Mouse (Mus musculus): ENCODE measurements around the gene Filip1l. TPM values are rescaled to one million over a fixed set of nuclear protein-coding genes. Genes with fewer than 3 reads are reported as not detected.
"Not testable (repeated sequence)": the region's sequence is repeated elsewhere in the genome, so short reads cannot be mapped to it uniquely, and the experiment has no call there.

Gene Filip1l
- polyA plus RNA-seq, 1 experiment from 2014 or later: 12.7 TPM

DNA sequence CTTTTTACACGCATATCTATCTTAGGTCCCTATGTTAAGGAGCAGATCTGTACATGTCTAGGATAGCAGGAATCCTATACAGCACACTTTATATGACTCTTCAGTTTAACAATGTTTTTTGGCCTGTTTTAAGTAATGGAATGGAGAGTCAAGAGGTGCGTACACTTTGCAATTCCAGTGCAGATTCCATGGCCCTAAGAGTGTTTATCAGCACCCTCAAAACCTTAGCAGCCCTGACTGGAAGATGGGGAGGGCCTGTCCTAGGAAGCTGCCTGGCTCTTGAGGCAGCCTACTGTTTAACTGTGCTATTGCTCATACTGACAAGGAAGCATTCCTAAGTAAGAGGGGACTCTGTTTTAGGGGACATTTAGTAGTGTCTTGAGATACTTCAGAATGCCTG, 31.4 kb downstream of the Filip1l start:
- 90% methylated on average over 2 of the region's 2 CpGs for WGBS
- Histone ChIP-seq H3K4me3 (no peak overlapping the region), H3K4me1 (no peaks in the 10 kb centered on the region; the same call in 1 of the 2 replicates), H3K27me3 (replicated peaks; ENCODE audit: low read depth, poor library complexity, severe bottlenecking) (no peaks in the 10 kb centered on the region), H3K36me3 (replicated peaks) (no peaks in the 10 kb centered on the region), H3K27ac (replicated peaks) (no peak overlapping the region), H3K9me3 (peaks cover 3% of the 10 kb centered on the region; the same call in 1 of the 2 replicates)
- DNase-seq (ENCODE audit: low spot score): no peak

DNA sequence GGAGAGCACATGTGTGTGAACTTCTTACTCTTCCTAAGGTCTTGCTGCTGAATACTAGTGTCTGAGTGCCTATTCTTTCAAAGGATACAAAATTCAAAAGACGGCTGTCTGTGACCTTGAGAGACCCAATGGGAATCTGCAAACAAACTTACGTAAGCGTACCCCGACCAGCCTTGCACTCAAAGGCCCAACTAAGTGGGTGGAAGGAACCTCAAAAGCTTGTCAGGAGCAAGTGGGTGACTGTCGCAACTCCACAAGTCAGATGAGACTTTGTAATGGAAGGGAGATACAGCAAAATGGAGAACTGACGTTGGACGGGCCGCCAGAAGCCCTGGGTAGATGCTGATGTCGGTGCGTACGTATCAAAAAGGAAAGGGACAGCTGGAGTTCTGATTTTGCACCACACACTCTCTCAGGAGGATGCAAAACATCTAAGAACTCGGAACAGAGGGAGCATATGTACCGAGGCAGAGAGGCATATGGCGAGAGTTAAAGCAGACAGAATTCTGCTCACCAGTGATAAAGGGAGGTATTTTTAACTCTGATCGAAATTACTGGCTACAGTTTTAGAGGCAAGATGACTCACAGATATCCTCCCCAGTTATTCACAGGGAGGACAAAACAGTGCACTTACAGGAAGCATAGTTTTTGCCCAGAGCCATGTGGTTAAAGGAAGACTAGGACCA, 36.8 kb downstream of the Filip1l start:
- WGBS: 93% methylated on average over 15 of the region's 15 CpGs
- no peaks in the 10 kb centered on the region for H3K36me3 ChIP-seq (replicated peaks)
- H3K4me1 ChIP-seq: no peaks in the 10 kb centered on the region
- no peaks in the 10 kb centered on the region for H3K9me3 ChIP-seq
- no peak overlapping the region for H3K27ac ChIP-seq (replicated peaks)
- H3K4me3 ChIP-seq: no peak overlapping the region
- DNase-seq (ENCODE audit: low spot score): no peak
- H3K27me3 ChIP-seq (replicated peaks; ENCODE audit: low read depth, poor library complexity, severe bottlenecking): no peaks in the 10 kb centered on the region

DNA sequence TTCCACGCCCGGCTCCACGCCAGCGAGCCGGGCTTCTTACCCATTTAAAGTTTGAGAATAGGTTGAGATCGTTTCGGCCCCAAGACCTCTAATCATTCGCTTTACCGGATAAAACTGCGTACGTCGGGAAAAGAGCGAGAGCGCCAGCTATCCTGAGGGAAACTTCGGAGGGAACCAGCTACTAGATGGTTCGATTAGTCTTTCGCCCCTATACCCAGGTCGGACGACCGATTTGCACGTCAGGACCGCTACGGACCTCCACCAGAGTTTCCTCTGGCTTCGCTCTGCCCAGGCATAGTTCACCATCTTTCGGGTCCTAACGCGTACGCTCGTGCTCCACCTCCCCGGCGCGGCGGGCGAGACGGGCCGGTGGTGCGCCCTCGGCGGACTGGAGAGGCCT, 38.3 kb downstream of the Filip1l start:
- H3K27me3 ChIP-seq (replicated peaks; ENCODE audit: low read depth, poor library complexity, severe bottlenecking); H3K36me3 ChIP-seq (replicated peaks); H3K4me3 ChIP-seq; H3K27ac ChIP-seq (replicated peaks); H3K4me1 ChIP-seq; H3K9me3 ChIP-seq; DNase-seq (ENCODE audit: low spot score): not testable (repeated sequence)
- 34% methylated on average over 29 of the region's 39 CpGs for WGBS

DNA sequence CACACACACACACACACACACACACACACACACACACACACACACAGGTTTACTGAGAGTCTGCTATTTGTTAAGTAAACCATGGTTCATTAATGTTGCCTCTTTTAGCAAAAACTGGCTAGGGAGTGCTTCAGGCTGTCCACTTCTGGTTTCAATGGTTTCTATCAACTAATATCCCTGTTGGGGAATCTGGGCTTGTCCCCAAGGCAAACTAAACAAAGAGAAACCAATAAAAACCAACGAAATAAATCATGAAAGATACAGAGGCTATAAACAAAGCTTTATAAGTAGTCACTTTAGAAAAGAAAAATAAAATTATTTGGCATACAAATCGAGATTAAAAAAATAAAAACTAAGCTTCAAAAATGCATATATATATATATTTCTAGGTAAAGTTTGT, 39.6 kb downstream of the Filip1l start:
- H3K27ac ChIP-seq (replicated peaks): no peak overlapping the region
- H3K9me3 ChIP-seq: no peaks in the 10 kb centered on the region
- H3K27me3 ChIP-seq (replicated peaks; ENCODE audit: low read depth, poor library complexity, severe bottlenecking): no peaks in the 10 kb centered on the region
- no peak for DNase-seq (ENCODE audit: low spot score)
- no peak overlapping the region for H3K4me3 ChIP-seq
- H3K36me3 ChIP-seq (replicated peaks): no peaks in the 10 kb centered on the region
- peaks cover 12% of the 10 kb centered on the region for H3K4me1 ChIP-seq
- 80% methylated on average over 2 of the region's 2 CpGs for WGBS

DNA sequence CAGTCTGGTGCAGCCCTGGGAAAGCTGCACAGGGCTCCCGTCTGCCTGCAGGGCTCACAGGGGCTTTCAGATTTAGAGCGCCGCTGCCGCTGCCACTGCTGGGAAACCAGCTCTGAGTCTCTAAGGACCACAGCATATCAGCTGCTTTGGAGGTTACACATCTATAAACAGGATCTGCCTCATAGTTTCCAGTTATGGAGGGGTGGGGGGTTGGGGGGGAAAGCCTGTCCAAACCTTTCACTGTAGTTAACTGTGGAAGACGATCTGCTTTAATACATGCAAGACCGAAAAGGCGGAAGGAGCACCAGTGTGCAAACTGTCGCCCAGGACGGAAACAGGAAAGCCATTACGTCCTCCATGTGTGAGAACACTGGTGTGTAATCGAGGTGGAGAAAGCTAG, 40.3 kb downstream of the Filip1l start:
- DNase-seq (ENCODE audit: low spot score): peak; percentile 33
- 78% methylated on average over 11 of the region's 11 CpGs for WGBS
- Histone ChIP-seq H3K27me3 (replicated peaks; ENCODE audit: low read depth, poor library complexity, severe bottlenecking) (no peaks in the 10 kb centered on the region), H3K4me1 (peaks cover 19% of the 10 kb centered on the region), H3K36me3 (replicated peaks) (no peaks in the 10 kb centered on the region), H3K9me3 (no peaks in the 10 kb centered on the region), H3K27ac (replicated peaks) (no peak overlapping the region), H3K4me3 (no peak overlapping the region)

DNA sequence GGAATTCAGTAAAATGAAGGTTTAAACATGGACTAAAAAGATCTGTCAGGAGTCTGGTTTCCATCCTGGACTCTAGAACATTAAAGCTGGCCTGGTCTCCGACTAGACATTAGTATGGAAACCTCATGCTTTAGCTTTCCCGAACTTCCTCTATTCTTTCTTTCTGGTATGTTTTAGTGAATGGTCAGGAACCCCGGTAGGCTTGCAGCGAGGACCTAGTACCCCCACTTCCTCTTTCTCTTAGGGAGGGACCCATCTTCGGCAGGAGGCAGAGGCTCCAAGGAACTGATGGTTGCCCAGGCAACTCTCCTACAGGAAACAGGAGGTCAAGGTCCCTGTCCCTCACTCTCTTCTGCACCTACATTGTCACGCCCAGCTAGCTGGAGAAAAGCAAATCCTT, 43.4 kb downstream of the Filip1l start:
- 69% methylated on average over 6 of the region's 6 CpGs for WGBS
- no peak overlapping the region for H3K4me3 ChIP-seq
- no peaks in the 10 kb centered on the region for H3K27me3 ChIP-seq (replicated peaks; ENCODE audit: low read depth, poor library complexity, severe bottlenecking)
- no peaks in the 10 kb centered on the region for H3K36me3 ChIP-seq (replicated peaks)
- no peak overlapping the region for H3K27ac ChIP-seq (replicated peaks)
- no peaks in the 10 kb centered on the region for H3K9me3 ChIP-seq
- peaks cover 23% of the 10 kb centered on the region for H3K4me1 ChIP-seq
- DNase-seq (ENCODE audit: low spot score): no peak

DNA sequence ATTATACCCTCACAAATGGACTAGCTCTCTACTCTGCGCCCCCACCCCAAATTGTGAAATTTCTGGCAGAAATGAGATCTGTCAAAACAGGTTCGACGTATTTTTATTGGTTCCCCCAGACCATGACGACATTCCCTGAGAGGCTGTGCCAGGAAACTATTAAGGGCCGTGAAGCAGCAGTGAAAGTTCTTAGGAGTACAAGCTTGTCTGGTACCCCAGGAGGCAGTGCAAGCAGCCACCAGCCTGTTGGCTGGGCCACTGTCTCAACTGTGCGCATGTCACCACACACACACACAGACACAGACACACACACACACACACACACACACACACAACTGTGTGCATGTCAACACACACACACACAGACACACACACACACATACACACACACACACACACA, 45.0 kb downstream of the Filip1l start:
- H3K4me1 ChIP-seq: peaks cover 36% of the 10 kb centered on the region
- no peaks in the 10 kb centered on the region for H3K36me3 ChIP-seq (replicated peaks)
- no peaks in the 10 kb centered on the region for H3K9me3 ChIP-seq
- no peak overlapping the region for H3K27ac ChIP-seq (replicated peaks)
- WGBS: 76% methylated on average over 6 of the region's 6 CpGs
- no peak overlapping the region for H3K4me3 ChIP-seq
- no peaks in the 10 kb centered on the region for H3K27me3 ChIP-seq (replicated peaks; ENCODE audit: low read depth, poor library complexity, severe bottlenecking)
- DNase-seq (ENCODE audit: low spot score): no peak

DNA sequence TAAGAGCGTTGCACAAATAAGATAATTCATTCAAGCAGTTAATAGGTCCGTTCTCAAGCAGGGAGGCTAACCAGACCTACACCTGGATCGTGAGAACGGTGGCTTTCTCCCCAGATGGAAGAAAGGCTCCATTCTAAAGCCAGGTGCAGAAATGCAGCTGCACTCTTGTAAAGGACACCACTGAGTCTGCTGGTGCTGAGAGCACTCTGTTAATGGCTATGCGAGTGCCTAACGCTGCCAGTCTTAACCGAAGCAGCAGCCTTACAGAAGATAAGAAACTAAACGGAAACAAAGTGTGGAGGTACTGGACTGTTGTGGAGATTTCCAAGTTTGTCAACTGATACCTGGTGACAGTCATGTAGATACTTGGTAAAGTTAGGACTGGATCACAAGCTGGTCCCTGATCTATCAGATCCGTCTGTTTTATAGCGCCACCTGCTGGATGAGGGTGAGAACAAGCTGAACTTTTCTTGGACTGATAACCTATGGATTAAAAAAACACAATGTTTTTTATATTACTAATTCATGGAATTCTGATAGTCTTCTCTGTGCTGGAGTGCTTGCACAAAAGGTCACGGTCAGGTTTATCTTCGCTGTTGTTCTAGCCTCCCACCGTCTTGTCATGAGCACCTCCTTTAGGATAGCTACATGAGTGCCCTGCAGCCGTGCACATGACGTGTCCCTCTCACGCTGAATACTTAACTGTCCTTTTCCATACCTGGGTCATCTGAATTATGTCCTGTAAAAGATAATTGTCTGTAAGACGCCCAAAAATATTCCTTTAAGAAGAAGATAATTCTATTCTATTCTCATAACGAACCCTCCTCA, 45.7 kb downstream of the Filip1l start:
- H3K36me3 ChIP-seq (replicated peaks): no peaks in the 10 kb centered on the region
- peaks cover 41% of the 10 kb centered on the region for H3K4me1 ChIP-seq
- H3K27ac ChIP-seq (replicated peaks): no peak overlapping the region
- DNase-seq (ENCODE audit: low spot score): peak; percentile 71
- no peak overlapping the region for H3K4me3 ChIP-seq
- no peaks in the 10 kb centered on the region for H3K9me3 ChIP-seq
- no peaks in the 10 kb centered on the region for H3K27me3 ChIP-seq (replicated peaks; ENCODE audit: low read depth, poor library complexity, severe bottlenecking)
- WGBS: 60% methylated on average over 18 of the region's 18 CpGs

DNA sequence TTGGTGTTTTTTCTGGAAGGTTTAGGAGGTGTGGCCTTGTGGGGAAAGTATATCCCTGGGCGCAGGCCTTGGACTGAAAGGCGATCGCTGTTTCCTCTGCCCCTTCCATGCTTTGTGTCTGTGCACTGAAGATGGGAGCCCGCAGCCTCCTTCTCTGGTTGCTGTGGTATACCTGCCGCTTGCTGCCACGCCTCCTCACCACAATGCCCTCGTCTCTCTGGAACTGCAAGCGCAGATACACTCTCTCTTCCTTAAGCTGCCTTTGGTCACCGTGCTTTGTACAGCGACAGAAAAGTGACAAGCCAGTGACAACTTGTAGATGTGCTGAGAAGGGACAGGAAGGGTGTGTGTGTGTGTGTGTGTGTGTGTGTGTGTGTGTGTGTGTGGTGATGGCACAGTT, 46.7 kb downstream of the Filip1l start:
- H3K27ac ChIP-seq (replicated peaks): no peak overlapping the region

DNA sequence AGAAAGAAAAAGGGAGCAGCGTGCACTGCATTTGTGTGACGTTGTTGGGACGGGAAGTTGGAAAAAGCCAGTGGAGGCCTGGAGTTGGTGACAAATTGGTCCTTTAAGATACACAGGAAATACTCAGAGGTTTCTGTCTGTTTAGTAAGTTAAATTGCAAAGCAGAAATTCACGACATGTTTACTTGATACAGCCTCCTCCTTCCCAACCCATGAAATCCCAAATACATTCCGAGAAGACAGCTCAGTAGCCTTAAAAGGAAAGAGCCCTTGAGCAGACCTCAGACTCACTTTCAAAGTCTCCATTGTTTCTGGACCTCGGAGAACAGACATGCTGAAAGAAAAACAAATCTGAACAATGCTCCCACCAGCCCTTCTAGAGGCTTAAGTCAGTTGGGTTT, 48.8 kb downstream of the Filip1l start:
- no peak for DNase-seq (ENCODE audit: low spot score)
- H3K9me3 ChIP-seq: no peaks in the 10 kb centered on the region
- WGBS: 44% methylated on average over 6 of the region's 6 CpGs
- no peaks in the 10 kb centered on the region for H3K27me3 ChIP-seq (replicated peaks; ENCODE audit: low read depth, poor library complexity, severe bottlenecking)
- H3K4me1 ChIP-seq: peaks cover 45% of the 10 kb centered on the region
- H3K27ac ChIP-seq (replicated peaks): no peak overlapping the region
- no peak overlapping the region for H3K4me3 ChIP-seq
- no peaks in the 10 kb centered on the region for H3K36me3 ChIP-seq (replicated peaks)

More for the DNA sequence above, 46.7 kb downstream of the Filip1l start:
- 85% methylated on average over 10 of the region's 10 CpGs for WGBS
- H3K4me1 ChIP-seq: peaks cover 50% of the 10 kb centered on the region
- DNase-seq (ENCODE audit: low spot score): no peak
- H3K36me3 ChIP-seq (replicated peaks): no peaks in the 10 kb centered on the region
- no peaks in the 10 kb centered on the region for H3K9me3 ChIP-seq
- no peaks in the 10 kb centered on the region for H3K27me3 ChIP-seq (replicated peaks; ENCODE audit: low read depth, poor library complexity, severe bottlenecking)
- no peak overlapping the region for H3K4me3 ChIP-seq

DNA sequence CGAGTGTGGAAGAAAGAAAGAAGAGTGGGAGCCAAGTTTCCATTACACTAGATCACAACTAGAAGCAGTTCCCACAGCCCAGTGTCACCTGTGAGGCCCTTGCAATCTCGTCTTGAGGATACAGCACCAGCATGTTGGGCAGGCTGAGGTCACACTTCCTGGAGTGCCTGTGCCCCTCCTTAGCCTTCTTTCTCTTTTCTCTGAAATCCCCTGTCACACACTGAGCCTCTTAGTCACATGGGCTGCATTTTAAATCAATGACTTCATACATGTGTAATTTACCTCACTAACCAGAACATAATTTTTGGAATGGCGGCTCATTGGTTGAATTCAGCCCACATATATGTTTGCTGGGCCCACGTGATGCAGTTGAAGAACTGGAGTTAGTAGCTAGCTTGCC, 50.0 kb downstream of the Filip1l start:
- Histone ChIP-seq H3K27ac (replicated peaks) (peak overlapping the region; percentile 5; the same call in 1 of the 2 replicates), H3K4me3 (no peak overlapping the region), H3K4me1 (peaks cover 38% of the 10 kb centered on the region), H3K9me3 (no peaks in the 10 kb centered on the region), H3K27me3 (replicated peaks; ENCODE audit: low read depth, poor library complexity, severe bottlenecking) (no peaks in the 10 kb centered on the region), H3K36me3 (replicated peaks) (no peaks in the 10 kb centered on the region)
- WGBS: 86% methylated on average over 4 of the region's 4 CpGs
- no peak for DNase-seq (ENCODE audit: low spot score)

DNA sequence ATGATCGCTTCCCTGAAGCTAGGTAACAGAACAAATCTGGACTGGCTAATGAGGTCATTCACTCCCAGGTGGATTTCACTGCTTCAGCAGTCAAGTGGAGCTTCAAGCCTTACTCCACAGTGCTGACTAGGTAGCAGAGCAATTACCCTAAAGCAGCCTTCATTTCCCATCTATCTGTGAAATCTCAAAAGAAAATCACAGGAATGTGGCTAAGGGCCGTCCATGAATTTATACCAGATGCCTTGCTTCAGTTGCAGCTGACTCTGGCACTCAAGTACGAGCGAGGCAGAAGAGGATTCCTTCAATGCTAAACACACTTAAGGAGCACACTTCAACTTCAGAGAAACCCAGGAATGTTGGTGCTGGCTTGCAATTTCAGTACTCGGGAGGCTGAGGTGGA, 50.9 kb downstream of the Filip1l start:
- H3K27me3 ChIP-seq (replicated peaks; ENCODE audit: low read depth, poor library complexity, severe bottlenecking): no peaks in the 10 kb centered on the region
- H3K27ac ChIP-seq (replicated peaks): 0 out of 2 replicates have a peak overlapping the region, but pooled peaks have one; percentile 11
- peak; percentile 32 for DNase-seq (ENCODE audit: low spot score)
- WGBS: 44% methylated on average over 5 of the region's 5 CpGs
- peaks cover 32% of the 10 kb centered on the region for H3K4me1 ChIP-seq
- no peak overlapping the region for H3K4me3 ChIP-seq
- H3K9me3 ChIP-seq: no peaks in the 10 kb centered on the region
- H3K36me3 ChIP-seq (replicated peaks): no peaks in the 10 kb centered on the region

DNA sequence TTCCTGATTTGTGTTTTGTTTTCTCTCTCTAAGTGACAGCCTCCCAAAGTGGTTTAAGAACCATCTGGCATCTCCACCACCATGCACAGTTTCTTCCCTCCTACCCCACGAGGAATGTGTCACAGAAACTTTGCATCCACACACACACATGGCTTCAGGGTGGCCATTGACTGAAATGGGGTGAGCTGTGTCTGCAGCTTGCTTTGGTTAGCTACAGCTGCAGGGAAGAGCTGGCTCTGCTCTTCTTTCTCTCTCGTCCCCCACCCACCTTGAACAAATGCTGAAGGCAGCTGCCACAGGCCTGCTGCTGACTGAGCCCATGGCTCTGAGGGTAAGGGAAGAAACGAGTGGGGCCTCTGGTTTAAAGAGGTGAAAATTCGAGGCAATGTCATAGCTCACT, 59.9 kb downstream of the Filip1l start:
- 64% methylated on average over 4 of the region's 4 CpGs for WGBS
- Histone ChIP-seq H3K4me1 (peaks cover 8% of the 10 kb centered on the region), H3K27me3 (replicated peaks; ENCODE audit: low read depth, poor library complexity, severe bottlenecking) (no peaks in the 10 kb centered on the region), H3K27ac (replicated peaks) (no peak overlapping the region), H3K9me3 (no peaks in the 10 kb centered on the region), H3K36me3 (replicated peaks) (no peaks in the 10 kb centered on the region), H3K4me3 (no peak overlapping the region)
- DNase-seq (ENCODE audit: low spot score): no peak
